Mouse (Mus musculus) liver, postnatal 0 days (tissue): ENCODE data around the gene Coq3.
A peak's percentile ranks its signal among the peaks of the same experiment; 100 is the strongest.

Experiments used
- CTCF ChIP-seq: sonication (generic); IDR thresholded peaks from 2 replicates; pipeline ENCODE4 v1.5.1; 2016; ENCODE audit warnings: antibody characterized with exemption, low read depth
- EP300 ChIP-seq: IDR thresholded peaks from 2 replicates; pipeline ENCODE4 v1.6.1; 2016; ENCODE audit warnings: antibody characterized with exemption, low read depth, mild to moderate bottlenecking

DNA sequence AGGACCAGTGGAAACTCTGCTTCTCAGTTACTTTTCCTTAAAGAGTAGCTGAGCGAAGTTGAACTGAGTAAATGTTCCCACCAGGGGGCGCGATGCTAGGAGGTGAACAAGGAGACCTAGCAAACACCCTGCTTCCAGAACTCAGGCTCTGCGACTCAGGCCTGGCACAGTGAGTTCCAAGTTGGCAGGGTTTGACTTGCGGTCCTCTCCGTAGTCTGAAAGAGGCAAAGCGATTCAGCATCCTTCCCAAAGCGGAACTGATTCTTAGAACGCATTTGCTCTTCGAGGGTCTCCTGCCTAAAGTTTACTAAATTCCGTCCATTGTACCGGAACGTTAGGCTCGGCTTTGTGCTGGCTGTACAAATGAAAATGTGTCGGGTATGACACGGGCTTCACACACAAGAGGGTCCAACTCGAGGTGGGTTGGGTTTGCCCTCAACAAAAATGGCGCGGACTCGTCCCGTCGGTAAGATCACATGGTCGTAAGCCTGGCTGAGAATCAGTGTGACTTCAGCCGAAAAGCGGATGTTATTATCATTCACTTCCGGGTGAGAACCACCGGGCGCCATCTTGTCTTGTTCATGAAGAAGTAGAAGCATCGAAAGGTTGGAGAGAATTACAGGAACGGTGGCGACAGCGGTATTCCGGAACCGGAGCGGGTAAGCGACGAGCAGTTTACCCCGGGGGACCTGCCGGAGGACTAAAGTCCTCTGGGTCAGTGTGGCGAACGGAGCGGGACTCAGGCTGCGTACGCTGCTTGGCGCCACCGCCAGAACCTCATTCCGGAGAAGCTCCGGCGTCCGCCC, 31.8 kb upstream of the Coq3 start, which contains the start of gene Pnisr:
- TF ChIP-seq CTCF (peak; percentile 97), EP300 (peak; percentile 7; the same call in 1 of the 2 replicates)
